Mouse (Mus musculus): ENCODE measurements around the gene Ccdc80. TPM values are rescaled to one million over a fixed set of nuclear protein-coding genes. Genes with fewer than 3 reads are reported as not detected.

Ccdc80 gene
- polyA plus RNA-seq, 1 experiment from 2014 or later, result 13.0 TPM

Other genes starting within 250 kb of the Ccdc80 start
- not detected in 2 replicates for gene Cd200r2, start 226.3 kb upstream of the Ccdc80 start, polyA plus RNA-seq (2016; fragmentation: Nextera tagmentation; extraction: Ambion mirVana)
- not detected in 2 replicates for gene Cd200r3, start 149.7 kb upstream of the Ccdc80 start, polyA plus RNA-seq (2016; fragmentation: Nextera tagmentation; extraction: Ambion mirVana)
- gene Slc35a5, start 65.3 kb downstream of the Ccdc80 start, polyA plus RNA-seq (2016; fragmentation: Nextera tagmentation; extraction: Ambion mirVana), result 13.5 and 15.7 TPM in 2 replicates
- 35.8 and 36.1 TPM in 2 replicates for gene Atg3, start 65.4 kb downstream of the Ccdc80 start, polyA plus RNA-seq (2016; fragmentation: Nextera tagmentation; extraction: Ambion mirVana)
- gene Btla, start 130.9 kb downstream of the Ccdc80 start, polyA plus RNA-seq (2016; fragmentation: Nextera tagmentation; extraction: Ambion mirVana), result 0.72 and 0.73 TPM in 2 replicates

Measured in midbrain, embryonic 10.5 days (tissue).